Mouse (Mus musculus) forebrain, embryonic 13.5 days (tissue): ENCODE data around the gene Emc8. TPM values are rescaled to one million over a fixed set of nuclear protein-coding genes. Genes with fewer than 3 reads are reported as not detected.

Experiments used
- ATAC-seq: fragments of 200-750 bp; cut with Nextera tagmentation; 2 replicates; pipeline ENCODE4 v1.8.0; 2017
- H3K27ac ChIP-seq: fragments of 300-500 bp; sonication (generic); 2 replicates; pipeline ENCODE4 v1.5.1; 2015; ENCODE audit warnings: inconsistent platforms, mild to moderate bottlenecking, moderate library complexity
- H3K27me3 ChIP-seq: fragments of 300-500 bp; sonication (generic); 2 replicates; pipeline ENCODE4 v1.6.1; 2015; ENCODE audit warnings: mild to moderate bottlenecking, inconsistent platforms
- H3K36me3 ChIP-seq: fragments of 300-500 bp; sonication (generic); 2 replicates; pipeline ENCODE4 v1.6.1; 2015; ENCODE audit warnings: mild to moderate bottlenecking, inconsistent platforms; ENCODE audit not compliant: poor library complexity, severe bottlenecking
- H3K4me1 ChIP-seq: fragments of 300-500 bp; sonication (generic); 2 replicates; pipeline ENCODE4 v1.6.1; 2015; ENCODE audit warnings: inconsistent platforms
- H3K4me2 ChIP-seq: fragments of 300-500 bp; sonication (generic); 2 replicates; pipeline ENCODE4 v1.6.1; 2015; ENCODE audit warnings: inconsistent platforms, mild to moderate bottlenecking, moderate library complexity
- H3K4me3 ChIP-seq: fragments of 300-500 bp; sonication (generic); 2 replicates; pipeline ENCODE4 v1.5.1; 2015; ENCODE audit warnings: mild to moderate bottlenecking, inconsistent platforms
- H3K9ac ChIP-seq: fragments of 300-500 bp; sonication (generic); 2 replicates; pipeline ENCODE4 v1.6.1; 2015; ENCODE audit warnings: mild to moderate bottlenecking, inconsistent platforms
- H3K9me3 ChIP-seq: fragments of 300-500 bp; sonication (generic); replicated peaks from 2 replicates; pipeline ENCODE4 v1.6.1; 2016; ENCODE audit warnings: inconsistent platforms
- WGBS: fragments of 180-500 bp; shearing (Covaris S2); methylation state at CpG from one replicate; pipeline ENCODE4 v1.1.7; 2015; 5-methylcytosine and 5-hydroxymethylcytosine counted together
- polyA plus RNA-seq: library from polyadenylated mRNA; unstranded; fragments of >200 nt; fragmentation: Nextera tagmentation; extraction: Ambion mirVana; gene quantifications from 2 replicates; pipeline ENCODE4 v1.2.1, GENCODE M21; 2015

Gene Emc8
- polyA plus RNA-seq, 1 experiment from 2014 or later, result 221 TPM

DNA sequence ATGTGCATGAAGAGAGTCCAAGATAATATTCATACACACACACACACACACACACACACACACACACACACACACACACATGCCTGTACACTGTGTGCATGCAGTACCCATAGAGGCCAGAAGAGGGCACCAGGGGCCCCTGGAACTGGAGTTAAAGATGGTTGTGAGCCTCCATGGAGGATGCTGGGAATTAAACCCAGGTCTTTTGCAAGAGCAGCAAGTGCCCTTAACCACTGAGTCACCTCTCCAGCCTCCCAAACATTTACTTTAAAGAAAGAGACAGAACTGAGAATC is 29.6 kb upstream of the Emc8 start:
- Histone ChIP-seq H3K4me1 (peaks cover 4% of the 10 kb centered on the region; the same call in 1 of the 2 replicates), H3K4me2 (no peak overlapping the region), H3K4me3 (no peak overlapping the region), H3K27ac (no peak overlapping the region), H3K9ac (no peak overlapping the region), H3K9me3 (no peaks in the 10 kb centered on the region), H3K27me3 (no peaks in the 10 kb centered on the region), H3K36me3 (no peaks in the 10 kb centered on the region)
- ATAC-seq, result no peak

DNA sequence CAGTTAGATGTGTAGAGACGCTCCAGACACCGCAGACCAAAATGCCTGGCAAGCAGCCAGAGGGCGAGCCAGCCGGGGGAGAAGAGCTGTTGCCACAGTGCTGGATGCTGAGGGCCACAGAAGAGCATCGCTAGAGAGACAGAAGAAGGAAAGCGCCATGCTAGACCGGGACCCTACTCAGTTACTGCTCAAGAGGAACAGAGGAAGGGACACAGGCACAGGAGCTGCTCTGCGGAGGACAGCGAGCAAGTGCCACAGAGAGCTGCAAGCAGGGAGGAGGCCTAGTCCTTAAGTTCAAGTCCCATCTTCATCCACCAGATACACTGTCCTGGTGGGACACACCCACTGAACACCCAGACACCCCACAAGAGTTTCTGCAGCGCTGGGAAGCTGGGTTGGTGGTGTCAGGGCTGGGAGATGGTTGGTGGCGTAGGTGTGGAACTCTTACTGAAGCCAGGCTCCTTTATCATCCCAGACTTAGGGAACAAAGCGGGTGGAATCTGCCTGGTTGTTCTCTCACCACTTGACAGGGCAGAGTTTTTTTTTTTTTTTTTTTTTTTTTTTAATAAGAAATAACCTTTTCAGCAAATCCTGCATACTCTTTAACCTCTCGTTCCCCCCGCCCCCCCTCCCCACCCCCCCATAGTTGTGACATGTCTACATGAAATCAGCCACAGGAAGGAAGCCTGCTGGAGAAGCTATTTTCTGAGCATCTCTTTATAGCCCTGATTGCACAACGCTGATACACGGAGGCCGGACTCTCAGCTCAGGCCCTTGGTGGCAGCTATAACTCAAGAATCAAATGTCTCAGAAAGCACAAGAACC is 29.0 kb upstream of the Emc8 start:
- Histone ChIP-seq H3K4me1 (peaks cover 4% of the 10 kb centered on the region; the same call in 1 of the 2 replicates), H3K9me3 (no peaks in the 10 kb centered on the region), H3K36me3 (no peaks in the 10 kb centered on the region), H3K27me3 (no peaks in the 10 kb centered on the region), H3K9ac (no peak overlapping the region), H3K27ac (no peak overlapping the region), H3K4me2 (no peak overlapping the region), H3K4me3 (no peak overlapping the region)
- 81% methylated on average over 17 of the region's 17 CpGs for WGBS
- ATAC-seq, result no peak

DNA sequence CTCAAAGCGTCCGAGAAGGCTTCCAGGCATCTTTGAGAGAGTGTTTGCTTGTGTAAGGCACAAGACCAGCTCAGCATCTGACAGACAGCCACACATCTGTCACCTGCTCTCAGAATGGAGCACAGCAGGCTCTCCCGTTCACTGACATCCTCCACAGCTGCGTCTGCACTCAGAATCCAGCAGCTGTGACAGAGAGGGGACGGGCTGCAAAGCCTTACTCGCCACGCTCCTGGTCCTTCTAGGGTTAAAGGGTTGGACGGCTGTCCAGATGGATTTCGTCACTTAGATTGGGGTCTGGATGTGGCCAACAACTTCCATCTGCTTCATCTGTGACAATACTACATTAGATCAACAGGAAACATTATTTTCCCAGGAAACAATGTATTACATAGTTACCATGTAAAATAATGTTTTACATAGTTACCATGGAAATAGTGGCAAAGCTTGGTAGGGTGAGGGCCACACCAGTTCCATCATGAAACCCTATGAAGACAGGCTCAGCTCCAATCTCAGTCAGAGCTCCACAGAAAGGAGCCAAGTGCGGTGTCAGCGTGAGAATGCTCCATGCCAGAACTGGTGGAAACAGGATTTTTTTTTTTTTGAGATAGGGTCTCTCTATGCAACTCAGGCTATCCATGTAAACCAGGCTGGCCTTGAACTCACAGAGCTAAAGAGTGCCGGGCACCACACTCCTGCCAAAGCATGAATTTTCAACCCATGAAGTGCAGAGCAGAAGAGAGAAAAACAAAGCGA is 28.2 kb upstream of the Emc8 start:
- no peak for ATAC-seq
- Histone ChIP-seq H3K4me2 (no peak overlapping the region), H3K4me3 (no peak overlapping the region), H3K9ac (no peak overlapping the region), H3K9me3 (no peaks in the 10 kb centered on the region), H3K36me3 (no peaks in the 10 kb centered on the region), H3K27me3 (no peaks in the 10 kb centered on the region), H3K4me1 (peaks cover 4% of the 10 kb centered on the region; the same call in 1 of the 2 replicates), H3K27ac (no peak overlapping the region)
- WGBS, result 73% methylated on average over 13 of the region's 13 CpGs

GRCm38 (mm10) chr8:120693861-120694493 is 25.6 kb upstream of the Emc8 start:
- Histone ChIP-seq H3K9ac (no peak overlapping the region), H3K4me1 (peaks cover 4% of the 10 kb centered on the region; the same call in 1 of the 2 replicates), H3K4me2 (no peak overlapping the region), H3K9me3 (no peaks in the 10 kb centered on the region), H3K27ac (no peak overlapping the region), H3K27me3 (no peaks in the 10 kb centered on the region; the same call in 1 of the 2 replicates), H3K36me3 (no peaks in the 10 kb centered on the region), H3K4me3 (no peak overlapping the region)
- WGBS, result 57% methylated on average over 22 of the region's 22 CpGs
- no peak for ATAC-seq

DNA sequence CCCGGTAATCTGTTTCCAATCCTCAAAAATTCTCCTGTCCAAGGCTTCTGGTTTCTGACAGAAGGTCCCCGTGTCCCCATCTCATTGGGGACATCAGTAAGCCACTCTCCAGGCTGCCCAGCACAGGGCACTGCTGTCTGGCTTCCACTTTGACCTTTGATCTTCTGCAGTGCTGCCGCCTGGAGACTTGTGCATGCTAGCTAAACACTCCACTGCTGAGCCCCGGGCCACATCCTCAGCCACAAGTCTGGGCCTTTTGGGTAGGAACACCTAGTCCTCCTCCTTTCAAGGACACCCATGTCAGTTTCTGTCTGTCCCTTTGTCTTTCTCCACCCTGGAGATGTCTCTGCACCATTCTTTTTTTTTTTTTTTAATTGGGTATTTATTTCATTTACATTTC is 24.6 kb upstream of the Emc8 start:
- WGBS, result 80% methylated on average over 4 of the region's 4 CpGs
- Histone ChIP-seq H3K9ac (no peak overlapping the region), H3K27me3 (no peaks in the 10 kb centered on the region; the same call in 1 of the 2 replicates), H3K4me3 (no peak overlapping the region), H3K27ac (no peak overlapping the region), H3K4me2 (no peak overlapping the region), H3K9me3 (no peaks in the 10 kb centered on the region), H3K36me3 (no peaks in the 10 kb centered on the region), H3K4me1 (peaks cover 4% of the 10 kb centered on the region; the same call in 1 of the 2 replicates)
- ATAC-seq, result no peak

DNA sequence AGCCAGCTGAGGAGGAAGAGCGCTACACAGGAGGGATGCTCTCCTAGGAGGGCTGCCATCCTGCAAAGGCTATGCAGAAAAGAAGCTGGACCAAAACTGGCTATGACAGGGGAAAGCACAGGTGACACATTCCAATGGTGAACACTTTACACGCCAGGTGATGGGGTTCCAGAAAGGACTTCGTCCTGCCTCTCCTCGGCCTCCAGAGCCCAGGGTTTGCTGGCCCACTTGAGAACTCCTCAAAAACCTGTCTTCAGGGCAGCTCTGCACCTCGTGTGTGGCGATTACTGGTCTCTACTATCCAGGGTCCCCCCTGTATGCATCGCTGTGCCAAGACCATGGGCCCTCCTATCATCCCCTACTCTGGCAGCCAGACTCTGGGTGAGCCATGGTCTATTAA is 20.1 kb upstream of the Emc8 start:
- H3K9me3 ChIP-seq, result no peaks in the 10 kb centered on the region
- no peak for ATAC-seq
- peaks cover 3% of the 10 kb centered on the region; the same call in 1 of the 2 replicates for H3K27me3 ChIP-seq
- H3K27ac ChIP-seq, result no peak overlapping the region
- H3K36me3 ChIP-seq, result no peaks in the 10 kb centered on the region
- H3K4me2 ChIP-seq, result no peak overlapping the region
- no peak overlapping the region for H3K4me3 ChIP-seq
- H3K4me1 ChIP-seq, result no peaks in the 10 kb centered on the region
- H3K9ac ChIP-seq, result no peak overlapping the region
- 91% methylated on average over 7 of the region's 7 CpGs for WGBS

DNA sequence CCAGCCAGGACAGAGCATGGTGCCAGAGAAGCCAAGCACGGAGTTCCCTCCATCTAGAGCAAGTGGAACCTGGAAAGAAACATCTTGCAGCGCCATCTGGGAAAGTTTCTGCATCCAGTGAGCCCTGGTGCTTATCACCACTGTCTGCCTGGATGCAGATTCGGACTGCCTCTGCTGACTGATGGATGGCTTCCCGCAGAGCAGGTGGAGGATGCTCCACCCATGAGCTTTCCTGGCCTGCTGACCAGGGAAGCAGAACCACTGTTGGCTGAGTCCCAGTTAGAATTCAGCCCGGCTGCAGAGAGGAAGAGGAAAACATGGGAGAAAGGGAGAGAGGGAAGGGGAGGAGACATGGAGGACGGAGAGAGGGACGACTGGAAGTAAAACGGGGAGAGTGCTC is 19.4 kb upstream of the Emc8 start:
- no peaks in the 10 kb centered on the region for H3K9me3 ChIP-seq
- no peak for ATAC-seq
- no peak overlapping the region for H3K27ac ChIP-seq
- H3K9ac ChIP-seq, result no peak overlapping the region
- WGBS, result 80% methylated on average over 8 of the region's 8 CpGs
- no peak overlapping the region for H3K4me3 ChIP-seq
- no peak overlapping the region for H3K4me2 ChIP-seq
- H3K4me1 ChIP-seq, result no peaks in the 10 kb centered on the region
- peaks cover 3% of the 10 kb centered on the region; the same call in 1 of the 2 replicates for H3K27me3 ChIP-seq
- H3K36me3 ChIP-seq, result no peaks in the 10 kb centered on the region

GRCm38 (mm10) chr8:120686576-120686975 is 18.2 kb upstream of the Emc8 start:
- H3K36me3 ChIP-seq, result no peaks in the 10 kb centered on the region
- H3K27me3 ChIP-seq, result peaks cover 3% of the 10 kb centered on the region; the same call in 1 of the 2 replicates
- no peaks in the 10 kb centered on the region for H3K4me1 ChIP-seq
- no peaks in the 10 kb centered on the region for H3K9me3 ChIP-seq
- no peak for ATAC-seq
- H3K9ac ChIP-seq, result no peak overlapping the region
- no peak overlapping the region for H3K4me2 ChIP-seq
- H3K4me3 ChIP-seq, result no peak overlapping the region
- no peak overlapping the region for H3K27ac ChIP-seq
- 85% methylated on average over 5 of the region's 5 CpGs for WGBS

DNA sequence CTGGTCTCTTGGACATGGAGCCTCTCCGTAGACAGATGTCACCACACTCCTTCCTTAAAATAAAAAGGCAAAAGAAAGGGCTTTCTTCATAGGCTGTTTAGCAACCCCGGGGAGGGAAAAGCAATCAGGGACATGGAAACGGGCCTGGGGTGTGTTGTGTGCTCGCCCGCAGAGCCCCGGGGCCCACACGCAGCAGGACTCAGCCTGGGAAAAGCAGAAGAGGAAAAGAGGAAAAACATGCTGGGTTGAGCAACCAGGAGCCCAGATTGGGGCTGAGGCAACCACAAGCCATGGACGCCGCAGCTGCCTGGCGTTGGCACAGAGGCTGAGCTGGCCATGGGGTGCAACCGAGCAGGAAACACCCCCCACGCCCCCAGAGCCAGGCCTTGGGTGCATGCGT is 17.7 kb upstream of the Emc8 start:
- H3K4me1 ChIP-seq, result no peaks in the 10 kb centered on the region
- H3K9me3 ChIP-seq, result no peaks in the 10 kb centered on the region
- no peak overlapping the region for H3K9ac ChIP-seq
- WGBS, result 80% methylated on average over 13 of the region's 13 CpGs
- no peaks in the 10 kb centered on the region for H3K36me3 ChIP-seq
- H3K4me2 ChIP-seq, result no peak overlapping the region
- no peak overlapping the region for H3K4me3 ChIP-seq
- no peak overlapping the region for H3K27ac ChIP-seq
- ATAC-seq, result no peak
- peaks cover 3% of the 10 kb centered on the region; the same call in 1 of the 2 replicates for H3K27me3 ChIP-seq

DNA sequence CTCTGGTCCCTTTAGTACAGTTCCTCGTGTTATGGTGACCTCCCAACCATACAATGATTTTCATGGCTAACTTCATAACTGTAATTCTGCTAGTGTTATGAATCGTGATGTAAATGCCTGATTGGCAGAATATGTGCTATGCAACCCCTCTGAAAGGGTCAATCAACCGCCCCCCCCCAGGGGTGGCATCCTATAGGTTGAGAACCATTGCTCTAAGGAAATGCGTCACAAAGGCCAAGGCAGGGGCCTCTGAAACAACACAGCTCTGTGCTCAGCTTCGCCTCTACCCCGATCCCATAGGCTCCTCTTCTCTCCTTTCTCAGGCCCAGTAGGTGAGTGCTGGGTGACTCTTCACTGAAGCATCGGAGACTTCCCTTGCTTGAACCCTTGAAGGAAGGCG is 17.2 kb upstream of the Emc8 start:
- no peak for ATAC-seq
- H3K27ac ChIP-seq, result no peak overlapping the region
- no peak overlapping the region for H3K4me2 ChIP-seq
- H3K4me1 ChIP-seq, result no peaks in the 10 kb centered on the region
- H3K4me3 ChIP-seq, result no peak overlapping the region
- WGBS, result 77% methylated on average over 8 of the region's 8 CpGs
- H3K27me3 ChIP-seq, result peaks cover 3% of the 10 kb centered on the region; the same call in 1 of the 2 replicates
- no peaks in the 10 kb centered on the region for H3K9me3 ChIP-seq
- H3K36me3 ChIP-seq, result no peaks in the 10 kb centered on the region
- no peak overlapping the region for H3K9ac ChIP-seq

- no peaks in the 10 kb centered on the region for H3K36me3 ChIP-seq
- WGBS, result 75% methylated on average over 5 of the region's 5 CpGs
- no peak overlapping the region for H3K4me2 ChIP-seq
- H3K27me3 ChIP-seq, result peaks cover 3% of the 10 kb centered on the region; the same call in 1 of the 2 replicates
- no peak overlapping the region for H3K4me3 ChIP-seq
- no peak for ATAC-seq
- H3K4me1 ChIP-seq, result no peaks in the 10 kb centered on the region
- H3K27ac ChIP-seq, result no peak overlapping the region
- H3K9me3 ChIP-seq, result no peaks in the 10 kb centered on the region
- no peak overlapping the region for H3K9ac ChIP-seq
Measured at GRCm38 (mm10) chr8:120685097-120685496, 16.7 kb upstream of the Emc8 start.

- 54% methylated on average over 5 of the region's 5 CpGs for WGBS
- Histone ChIP-seq H3K27ac (no peak overlapping the region), H3K36me3 (no peaks in the 10 kb centered on the region), H3K9ac (no peak overlapping the region), H3K4me3 (no peak overlapping the region), H3K4me1 (no peaks in the 10 kb centered on the region), H3K4me2 (no peak overlapping the region), H3K27me3 (peaks cover 3% of the 10 kb centered on the region; the same call in 1 of the 2 replicates), H3K9me3 (no peaks in the 10 kb centered on the region)
- no peak for ATAC-seq
Measured at GRCm38 (mm10) chr8:120684082-120684481, 15.7 kb upstream of the Emc8 start.
